Mouse (Mus musculus) lung, embryonic 15.5 days (tissue): Measurements from ENCODE around the gene Kcnc1. TPM values are rescaled to one million over a fixed set of nuclear protein-coding genes. Genes with fewer than 3 reads are reported as not detected.

ENCODE experiments used
- ATAC-seq: fragments of 200-750 bp; cut with Nextera tagmentation; 2 replicates; pipeline ENCODE4 v1.8.0; 2017; ENCODE audit warnings: moderate number of reproducible peaks, borderline replicate concordance; ENCODE audit not compliant: low FRiP score, low TSS enrichment; ENCODE audit errors: extremely low read depth
- H3K27ac ChIP-seq: fragments of 300-500 bp; sonication (generic); 2 replicates; pipeline ENCODE4 v1.5.1; 2015; ENCODE audit warnings: moderate library complexity, mild to moderate bottlenecking, inconsistent platforms
- H3K27me3 ChIP-seq: fragments of 300-500 bp; sonication (generic); 2 replicates; pipeline ENCODE4 v1.6.1; 2015; ENCODE audit warnings: inconsistent platforms
- H3K36me3 ChIP-seq: fragments of 300-500 bp; sonication (generic); 2 replicates; pipeline ENCODE4 v1.6.1; 2015; ENCODE audit warnings: inconsistent platforms
- H3K4me1 ChIP-seq: fragments of 300-500 bp; sonication (generic); 2 replicates; pipeline ENCODE4 v1.6.1; 2015; ENCODE audit warnings: inconsistent platforms
- H3K4me2 ChIP-seq: fragments of 300-500 bp; sonication (generic); 2 replicates; pipeline ENCODE4 v1.6.1; 2015; ENCODE audit warnings: inconsistent platforms, mild to moderate bottlenecking, moderate library complexity
- H3K4me3 ChIP-seq: fragments of 300-500 bp; sonication (generic); 2 replicates; pipeline ENCODE4 v1.5.1; 2015; ENCODE audit warnings: mild to moderate bottlenecking, inconsistent platforms
- H3K9ac ChIP-seq: fragments of 300-500 bp; sonication (generic); 2 replicates; pipeline ENCODE4 v1.6.1; 2015; ENCODE audit warnings: inconsistent platforms
- H3K9me3 ChIP-seq: fragments of 300-500 bp; sonication (generic); 2 replicates; pipeline ENCODE4 v1.6.1; 2016; ENCODE audit warnings: inconsistent platforms
- WGBS: fragments of 180-500 bp; shearing (Covaris S2); methylation state at CpG from one replicate; pipeline ENCODE4 v1.1.7; 2015; 5-methylcytosine and 5-hydroxymethylcytosine counted together
- polyA plus RNA-seq: library from polyadenylated mRNA; unstranded; fragments of >200 nt; fragmentation: Nextera tagmentation; extraction: Ambion mirVana; gene quantifications from 2 replicates; pipeline ENCODE4 v1.2.1, GENCODE M21; 2015

The Kcnc1 gene
- polyA plus RNA-seq, 1 experiment from 2014 or later, result 0.37 TPM

- Histone ChIP-seq H3K27ac (no peak overlapping the region), H3K9ac (no peak overlapping the region), H3K4me2 (no peak overlapping the region), H3K9me3 (no peaks in the 10 kb centered on the region), H3K36me3 (no peaks in the 10 kb centered on the region), H3K27me3 (no peaks in the 10 kb centered on the region), H3K4me3 (no peak overlapping the region), H3K4me1 (no peaks in the 10 kb centered on the region)
- WGBS, result 84% methylated on average over 5 of the region's 5 CpGs
- ATAC-seq, result no peak
Measured at GRCm38 (mm10) chr7:46435833-46436232, 39.5 kb downstream of the Kcnc1 start.

GRCm38 (mm10) chr7:46438537-46439141 is 42.3 kb downstream of the Kcnc1 start:
- H3K4me1 ChIP-seq, result no peaks in the 10 kb centered on the region
- H3K9me3 ChIP-seq, result no peaks in the 10 kb centered on the region
- ATAC-seq, result no peak
- H3K36me3 ChIP-seq, result no peaks in the 10 kb centered on the region
- no peak overlapping the region for H3K9ac ChIP-seq
- WGBS, result 64% methylated on average over 9 of the region's 9 CpGs
- H3K27me3 ChIP-seq, result no peaks in the 10 kb centered on the region
- no peak overlapping the region for H3K4me3 ChIP-seq
- no peak overlapping the region for H3K27ac ChIP-seq
- no peak overlapping the region for H3K4me2 ChIP-seq

- Histone ChIP-seq H3K4me2 (no peak overlapping the region), H3K4me3 (no peak overlapping the region), H3K9me3 (no peaks in the 10 kb centered on the region), H3K36me3 (no peaks in the 10 kb centered on the region), H3K27ac (no peak overlapping the region), H3K27me3 (no peaks in the 10 kb centered on the region), H3K9ac (no peak overlapping the region), H3K4me1 (no peaks in the 10 kb centered on the region)
- no peak for ATAC-seq
- 87% methylated on average over 10 of the region's 10 CpGs for WGBS
Measured at GRCm38 (mm10) chr7:46443163-46443562, 46.9 kb downstream of the Kcnc1 start.

- WGBS, result 69% methylated on average over 6 of the region's 6 CpGs
Measured at GRCm38 (mm10) chr7:46445896-46446295, 49.6 kb downstream of the Kcnc1 start.

GRCm38 (mm10) chr7:46447473-46448165 is 51.3 kb downstream of the Kcnc1 start:
- H3K4me3 ChIP-seq, result no peak overlapping the region
- H3K9me3 ChIP-seq, result no peaks in the 10 kb centered on the region
- H3K9ac ChIP-seq, result no peak overlapping the region
- H3K4me1 ChIP-seq, result no peaks in the 10 kb centered on the region
- no peak overlapping the region for H3K27ac ChIP-seq
- 31% methylated on average over 9 of the region's 9 CpGs for WGBS
- H3K4me2 ChIP-seq, result no peak overlapping the region
- H3K36me3 ChIP-seq, result no peaks in the 10 kb centered on the region
- H3K27me3 ChIP-seq, result no peaks in the 10 kb centered on the region
- no peak for ATAC-seq

More at GRCm38 (mm10) chr7:46445896-46446295, 49.6 kb downstream of the Kcnc1 start:
- ATAC-seq, result no peak
- no peak overlapping the region for H3K4me3 ChIP-seq
- no peak overlapping the region for H3K9ac ChIP-seq
- no peaks in the 10 kb centered on the region for H3K36me3 ChIP-seq
- H3K4me1 ChIP-seq, result no peaks in the 10 kb centered on the region
- H3K27ac ChIP-seq, result no peak overlapping the region
- no peaks in the 10 kb centered on the region for H3K9me3 ChIP-seq
- no peak overlapping the region for H3K4me2 ChIP-seq
- no peaks in the 10 kb centered on the region for H3K27me3 ChIP-seq

- Histone ChIP-seq H3K4me1 (no peaks in the 10 kb centered on the region), H3K27ac (no peak overlapping the region), H3K4me2 (no peak overlapping the region), H3K36me3 (no peaks in the 10 kb centered on the region), H3K9me3 (no peaks in the 10 kb centered on the region), H3K9ac (no peak overlapping the region), H3K4me3 (no peak overlapping the region), H3K27me3 (no peaks in the 10 kb centered on the region)
- WGBS, result 63% methylated on average over 6 of the region's 6 CpGs
- no peak for ATAC-seq
Measured at GRCm38 (mm10) chr7:46448922-46449645, 52.8 kb downstream of the Kcnc1 start.

GRCm38 (mm10) chr7:46453930-46454679 is 57.8 kb downstream of the Kcnc1 start:
- no peaks in the 10 kb centered on the region for H3K27me3 ChIP-seq
- 46% methylated on average over 10 of the region's 10 CpGs for WGBS
- H3K4me3 ChIP-seq, result no peak overlapping the region
- no peaks in the 10 kb centered on the region for H3K9me3 ChIP-seq
- no peak overlapping the region for H3K9ac ChIP-seq
- H3K4me1 ChIP-seq, result no peaks in the 10 kb centered on the region
- ATAC-seq, result no peak
- H3K27ac ChIP-seq, result no peak overlapping the region
- no peaks in the 10 kb centered on the region for H3K36me3 ChIP-seq
- H3K4me2 ChIP-seq, result no peak overlapping the region

GRCm38 (mm10) chr7:46457889-46458288 is 61.6 kb downstream of the Kcnc1 start:
- Histone ChIP-seq H3K4me1 (no peaks in the 10 kb centered on the region), H3K27ac (no peak overlapping the region), H3K4me2 (no peak overlapping the region), H3K4me3 (no peak overlapping the region), H3K27me3 (no peaks in the 10 kb centered on the region), H3K9ac (no peak overlapping the region), H3K9me3 (no peaks in the 10 kb centered on the region), H3K36me3 (no peaks in the 10 kb centered on the region)
- no peak for ATAC-seq
- WGBS, result 69% methylated on average over 3 of the region's 3 CpGs

GRCm38 (mm10) chr7:46459200-46459599 is 62.9 kb downstream of the Kcnc1 start:
- H3K27me3 ChIP-seq, result no peaks in the 10 kb centered on the region
- no peaks in the 10 kb centered on the region for H3K9me3 ChIP-seq
- H3K9ac ChIP-seq, result no peak overlapping the region
- peaks cover 7% of the 10 kb centered on the region for H3K4me1 ChIP-seq
- 84% methylated on average over 2 of the region's 2 CpGs for WGBS
- no peak overlapping the region for H3K4me2 ChIP-seq
- H3K4me3 ChIP-seq, result no peak overlapping the region
- no peak overlapping the region for H3K27ac ChIP-seq
- H3K36me3 ChIP-seq, result no peaks in the 10 kb centered on the region
- no peak for ATAC-seq

- Histone ChIP-seq H3K9me3 (no peaks in the 10 kb centered on the region), H3K9ac (no peak overlapping the region), H3K36me3 (no peaks in the 10 kb centered on the region), H3K27me3 (no peaks in the 10 kb centered on the region), H3K4me2 (no peak overlapping the region), H3K4me1 (peaks cover 13% of the 10 kb centered on the region), H3K4me3 (no peak overlapping the region), H3K27ac (no peak overlapping the region)
- WGBS, result 69% methylated on average over 9 of the region's 9 CpGs
- ATAC-seq, result no peak
Measured at GRCm38 (mm10) chr7:46459605-46460245, 63.4 kb downstream of the Kcnc1 start.

- H3K4me2 ChIP-seq, result no peak overlapping the region
- peaks cover 25% of the 10 kb centered on the region for H3K4me1 ChIP-seq
- H3K36me3 ChIP-seq, result no peaks in the 10 kb centered on the region
- 59% methylated on average over 8 of the region's 8 CpGs for WGBS
- no peak overlapping the region for H3K9ac ChIP-seq
- no peak overlapping the region for H3K27ac ChIP-seq
- no peaks in the 10 kb centered on the region for H3K9me3 ChIP-seq
- no peak overlapping the region for H3K4me3 ChIP-seq
- H3K27me3 ChIP-seq, result no peaks in the 10 kb centered on the region
- ATAC-seq, result no peak
Measured at GRCm38 (mm10) chr7:46462287-46462686, 66.0 kb downstream of the Kcnc1 start.
